Mouse (Mus musculus) E14TG2a.4 (cell line): ENCODE measurements around the gene Vmn1r76.

Experiments used
- CTCF ChIP-seq: conservative IDR thresholded peaks from 2 replicates; pipeline ENCODE4 v1.5.1; 2014; ENCODE audit warnings: low read length
- NANOG ChIP-seq: IDR thresholded peaks from 2 replicates; pipeline ENCODE4 v1.6.1; 2014; ENCODE audit warnings: borderline replicate concordance, low read length, mixed read lengths

DNA sequence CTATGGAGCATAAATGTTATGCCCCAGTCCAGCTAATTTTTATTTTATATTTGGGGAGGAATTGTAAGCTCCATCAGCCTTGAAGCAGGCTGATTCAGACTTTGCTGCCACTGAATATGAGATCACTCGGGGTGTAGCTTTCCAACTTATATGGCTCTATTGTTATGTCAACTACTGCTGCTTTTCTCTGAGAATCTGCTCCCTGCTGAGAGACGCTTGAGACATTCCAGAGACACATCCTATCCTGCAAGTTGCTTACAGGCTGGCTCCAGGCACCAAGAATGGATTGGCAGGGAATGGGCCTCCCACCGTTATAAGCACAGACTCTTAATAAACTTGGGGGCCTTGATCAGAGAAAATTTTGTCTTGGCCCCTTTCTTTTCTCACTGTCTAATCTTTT lies 10.0 kb upstream of the Vmn1r76 start:
- TF ChIP-seq CTCF: no peak
- no peak for TF ChIP-seq NANOG
